Mouse (Mus musculus) central nervous system, embryonic 11.5 days (tissue): ENCODE results near the gene Krba1. TPM values are rescaled to one million over a fixed set of nuclear protein-coding genes. Genes with fewer than 3 reads are reported as not detected.

ENCODE experiments used
- polyA plus RNA-seq: library from polyadenylated mRNA; depleted of rRNA; stranded (reverse); fragments of >200 nt; gene quantifications from 2 replicates; pipeline ENCODE4 v1.2.3, GENCODE M21; 2012; rRNA removed

Gene Krba1
- 31.3 and 32.2 TPM in 2 replicates for polyA plus RNA-seq

GRCm38 (mm10) chr6:48395105-48396007 is at the start of gene Krba1:
TSS of gene Krba1 (plus strand) at chr6:48395586.

GRCm38 (mm10) chr6:48445181-48446101 is 50.1 kb downstream of the Krba1 start, which contains the start of gene Zfp467:
TSS of gene Zfp467 (minus strand) at chr6:48445825.

DNA sequence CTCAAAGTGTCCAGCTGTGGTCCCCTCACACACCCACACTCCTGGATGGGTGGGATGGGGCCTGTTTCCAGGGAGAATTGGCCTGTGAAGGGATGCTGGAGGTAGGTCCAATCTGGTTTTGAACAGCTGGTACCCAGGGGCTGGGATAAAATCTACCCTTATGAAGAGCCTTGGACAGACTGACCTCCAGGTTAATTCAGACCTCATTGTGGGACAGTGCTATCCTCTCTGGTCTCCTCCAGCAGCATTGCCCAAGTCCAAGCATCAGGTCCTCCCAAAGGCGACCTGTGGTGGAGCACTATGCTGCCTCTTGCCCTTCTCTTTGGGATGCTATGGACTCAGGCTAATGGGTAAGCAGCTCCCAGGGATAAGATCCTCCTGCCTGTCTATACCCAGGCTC is 52.5 kb downstream of the Krba1 start, which contains the start of gene Sspo:
Sspo (plus strand) TSS at position 301 of the 400 bp plus-strand sequence.

Other genes starting within 250 kb of the Krba1 start
- 21.1 and 27.9 TPM in 2 replicates for gene Zfp467, start 50.2 kb downstream of the Krba1 start, polyA plus RNA-seq
- 0.85 and 1.4 TPM in 2 replicates for gene Sspo, start 52.6 kb downstream of the Krba1 start, polyA plus RNA-seq
- 42.1 and 44.0 TPM in 2 replicates for gene Atp6v0e2, start 142.0 kb downstream of the Krba1 start, polyA plus RNA-seq
- 19.2 and 19.4 TPM in 2 replicates for gene Lrrc61, start 159.2 kb downstream of the Krba1 start, polyA plus RNA-seq
- gene Rarres2, start 177.2 kb downstream of the Krba1 start, polyA plus RNA-seq, result 2.2 and 5.1 TPM in 2 replicates
- gene Gm45021, start 194.0 kb downstream of the Krba1 start, polyA plus RNA-seq, result not detected in 2 replicates
- 38.4 and 41.8 TPM in 2 replicates for gene Repin1, start 198.3 kb downstream of the Krba1 start, polyA plus RNA-seq
- gene Gm44965, start 198.4 kb downstream of the Krba1 start, polyA plus RNA-seq, result not detected in 2 replicates
- 6.4 and 7.9 TPM in 2 replicates for gene Zfp775, start 206.5 kb downstream of the Krba1 start, polyA plus RNA-seq
- gene AI854703, start 231.2 kb downstream of the Krba1 start, polyA plus RNA-seq, result 0.78 and 1.4 TPM in 2 replicates